Comparison of ENCODE assay signal across 1 mouse cellular context in the genomic region with DNA sequence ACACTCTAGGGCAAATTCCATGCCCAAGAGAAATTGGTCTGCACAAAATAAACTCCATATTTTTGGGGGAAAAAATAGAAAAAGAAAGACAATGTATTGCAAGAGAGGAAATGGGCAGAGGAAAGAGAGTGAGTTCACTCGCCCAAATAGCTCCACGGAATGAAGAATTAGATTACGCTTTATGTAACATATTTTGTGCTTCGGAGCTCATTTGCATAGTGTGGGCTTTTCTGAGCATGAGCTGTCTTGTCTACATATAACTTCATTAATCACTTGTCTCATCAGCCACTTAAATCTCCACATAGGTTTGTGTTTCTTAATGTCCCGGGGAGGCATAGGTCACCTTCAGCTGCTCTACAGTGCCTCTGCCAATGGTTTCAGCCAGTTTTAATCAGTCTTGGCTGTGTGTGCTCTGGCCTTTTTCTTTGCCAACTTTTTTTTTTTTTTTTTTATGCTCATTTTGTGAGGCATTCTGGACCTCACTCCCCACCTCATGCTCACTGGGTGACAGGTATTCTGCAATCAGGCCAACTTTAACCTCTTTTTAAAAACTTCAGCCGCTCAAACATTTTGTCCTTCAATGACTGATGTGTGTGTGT.
TF ChIP-seq lines count a peak whose summit lies in the region.

No protein-coding gene starts in this region.

TF ChIP-seq in CH12.LX, 34 proteins besides CTCF, POLR2A, EP300 and RAD21 (continued from another document):
- TF ChIP-seq ZNF384 (IDR thresholded peaks at IDR 0.05; ENCODE audit: low read depth, low read length) (no peak), RCOR1 (conservative IDR thresholded peaks at IDR 0.05; ENCODE audit: low read depth, low read length) (no peak), JUN (IDR thresholded peaks at IDR 0.05; ENCODE audit: insufficient read depth, low read depth, low read length) (no peak), HCFC1 (IDR thresholded peaks at IDR 0.05; ENCODE audit: low read depth, low read length) (no peak), BHLHE40 (IDR thresholded peaks at IDR 0.05; ENCODE audit: low read depth, low read length) (no peak)
